Mouse (Mus musculus) heart, postnatal 0 days (tissue): ENCODE results near the gene Igsf9b. TPM values are rescaled to one million over a fixed set of nuclear protein-coding genes. Genes with fewer than 3 reads are reported as not detected.

ENCODE experiments used
- ATAC-seq: fragments of 200-750 bp; cut with Nextera tagmentation; 2 replicates; pipeline ENCODE4 v1.8.0; 2017; ENCODE audit warnings: low read depth, moderate number of reproducible peaks, moderate library complexity; ENCODE audit not compliant: insufficient read depth
- DNase-seq: peaks from one replicate; pipeline ENCODE4 v3.0.0-alpha.2; 2016; ENCODE audit warnings: low spot score
- H3K27ac ChIP-seq: fragments of 300-500 bp; sonication (generic); 2 replicates; pipeline ENCODE4 v1.5.1; 2014; ENCODE audit warnings: low read depth, mild to moderate bottlenecking
- H3K27me3 ChIP-seq: fragments of 300-500 bp; sonication (generic); 2 replicates; pipeline ENCODE4 v1.6.1; 2014; ENCODE audit warnings: low read length, mixed read lengths; ENCODE audit not compliant: control insufficient read depth, insufficient read depth
- H3K36me3 ChIP-seq: fragments of 300-500 bp; sonication (generic); replicated peaks from 2 replicates; pipeline ENCODE4 v1.6.1; 2014; ENCODE audit warnings: low read length, mixed read lengths; ENCODE audit not compliant: control insufficient read depth, insufficient read depth
- H3K4me1 ChIP-seq: fragments of 300-500 bp; sonication (generic); 2 replicates; pipeline ENCODE4 v1.6.1; 2014; ENCODE audit warnings: antibody characterized with exemption; ENCODE audit not compliant: control insufficient read depth, insufficient read depth
- H3K4me2 ChIP-seq: fragments of 300-500 bp; sonication (generic); 2 replicates; pipeline ENCODE4 v1.6.1; 2014; ENCODE audit warnings: low read depth, mild to moderate bottlenecking, low read length, moderate library complexity
- H3K4me3 ChIP-seq: fragments of 300-500 bp; sonication (generic); 2 replicates; pipeline ENCODE4 v1.5.1; 2014; ENCODE audit warnings: low read depth, low read length
- H3K9ac ChIP-seq: fragments of 300-500 bp; sonication (generic); replicated peaks from 2 replicates; pipeline ENCODE4 v1.6.1; 2014; ENCODE audit warnings: low read depth, low read length, mixed read lengths
- H3K9me3 ChIP-seq: fragments of 300-500 bp; sonication (generic); replicated peaks from 2 replicates; pipeline ENCODE4 v1.6.1; 2016; ENCODE audit warnings: low read length; ENCODE audit not compliant: control insufficient read depth
- CTCF ChIP-seq: IDR thresholded peaks from 2 replicates; pipeline ENCODE4 v1.5.1; 2016; ENCODE audit warnings: antibody characterized with exemption, control low read depth, low read depth
- EP300 ChIP-seq: IDR thresholded peaks from 2 replicates; pipeline ENCODE4 v1.6.1; 2016; ENCODE audit warnings: antibody characterized with exemption, low read depth
- WGBS: fragments of 180-500 bp; shearing (Covaris S2); extraction: QIAGEN DNeasy Blood & Tissue Kit; methylation state at CpG from one replicate; pipeline ENCODE4 v1.1.7; 2014; 5-methylcytosine and 5-hydroxymethylcytosine counted together
- polyA plus RNA-seq: library from polyadenylated mRNA; unstranded; fragments of >200 nt; fragmentation: Nextera tagmentation; extraction: Ambion mirVana; gene quantifications from 2 replicates; pipeline ENCODE4 v1.2.1, GENCODE M21; 2015
- total RNA-seq: library from RNA; depleted of rRNA; stranded (reverse); fragments of >200 nt; gene quantifications from 2 replicates; pipeline ENCODE4 v1.2.3, GENCODE M21; 2014; ENCODE audit warnings: low replicate concordance

The Igsf9b gene
- total and polyA plus RNA-seq, 2 experiments from 2014 or later = 2.8 to 6.0 TPM

- Histone ChIP-seq H3K36me3 (no peaks in the 10 kb centered on the region), H3K9ac (no peak overlapping the region), H3K27ac (no peak overlapping the region), H3K27me3 (peaks cover 13% of the 10 kb centered on the region; the same call in 1 of the 2 replicates), H3K4me2 (no peak overlapping the region), H3K9me3 (no peaks in the 10 kb centered on the region), H3K4me3 (no peak overlapping the region), H3K4me1 (peaks cover 26% of the 10 kb centered on the region; the same call in 1 of the 2 replicates)
- no peak for TF ChIP-seq CTCF
- no peak for TF ChIP-seq EP300
- ATAC-seq = no peak
- WGBS = 62% methylated on average over 5 of the region's 5 CpGs
- DNase-seq = no peak
These were observed 2.5 kb downstream of the Igsf9b start for GRCm38 (mm10) chr9:27301486-27301885.

GRCm38 (mm10) chr9:27302291-27302690, 3.3 kb downstream of the Igsf9b start:
- no peak for ATAC-seq
- Histone ChIP-seq H3K9ac (no peak overlapping the region), H3K36me3 (no peaks in the 10 kb centered on the region), H3K4me1 (peaks cover 26% of the 10 kb centered on the region; the same call in 1 of the 2 replicates), H3K27ac (no peak overlapping the region), H3K4me2 (no peak overlapping the region), H3K4me3 (no peak overlapping the region), H3K27me3 (peaks cover 13% of the 10 kb centered on the region; the same call in 1 of the 2 replicates), H3K9me3 (no peaks in the 10 kb centered on the region)
- 57% methylated on average over 5 of the region's 5 CpGs for WGBS
- DNase-seq = no peak
- no peak for TF ChIP-seq CTCF
- no peak for TF ChIP-seq EP300

GRCm38 (mm10) chr9:27303571-27304484, 4.8 kb downstream of the Igsf9b start:
- Histone ChIP-seq H3K9me3 (no peaks in the 10 kb centered on the region), H3K36me3 (no peaks in the 10 kb centered on the region), H3K9ac (no peak overlapping the region), H3K4me2 (no peak overlapping the region), H3K27ac (no peak overlapping the region), H3K27me3 (peaks cover 13% of the 10 kb centered on the region; the same call in 1 of the 2 replicates), H3K4me3 (no peak overlapping the region), H3K4me1 (peaks cover 20% of the 10 kb centered on the region; the same call in 1 of the 2 replicates)
- 63% methylated on average over 17 of the region's 17 CpGs for WGBS
- TF ChIP-seq CTCF (no peak), EP300 (no peak)
- ATAC-seq (no peak), DNase-seq (no peak)

GRCm38 (mm10) chr9:27304485-27305102, 5.6 kb downstream of the Igsf9b start:
- H3K36me3 ChIP-seq = no peaks in the 10 kb centered on the region
- no peak overlapping the region for H3K9ac ChIP-seq
- H3K9me3 ChIP-seq = no peaks in the 10 kb centered on the region
- peaks cover 13% of the 10 kb centered on the region; the same call in 1 of the 2 replicates for H3K27me3 ChIP-seq
- H3K27ac ChIP-seq = no peak overlapping the region
- no peak overlapping the region for H3K4me2 ChIP-seq
- TF ChIP-seq EP300 (no peak), CTCF (no peak)
- no peak; the same call in 1 of the 2 replicates for ATAC-seq
- peaks cover 18% of the 10 kb centered on the region; the same call in 1 of the 2 replicates for H3K4me1 ChIP-seq
- no peak overlapping the region for H3K4me3 ChIP-seq
- 39% methylated on average over 5 of the region's 5 CpGs for WGBS
- no peak for DNase-seq

GRCm38 (mm10) chr9:27305502-27305901, 6.5 kb downstream of the Igsf9b start:
- no peaks in the 10 kb centered on the region for H3K9me3 ChIP-seq
- no peak overlapping the region for H3K27ac ChIP-seq
- H3K4me2 ChIP-seq = no peak overlapping the region
- no peak for TF ChIP-seq CTCF
- no peak for TF ChIP-seq EP300
- H3K4me3 ChIP-seq = no peak overlapping the region
- peaks cover 7% of the 10 kb centered on the region; the same call in 1 of the 2 replicates for H3K27me3 ChIP-seq
- WGBS = 48% methylated on average over 3 of the region's 3 CpGs
- H3K36me3 ChIP-seq = no peaks in the 10 kb centered on the region
- no peak overlapping the region for H3K9ac ChIP-seq
- DNase-seq = no peak
- ATAC-seq = no peak
- H3K4me1 ChIP-seq = peaks cover 12% of the 10 kb centered on the region; the same call in 1 of the 2 replicates
